Mouse (Mus musculus) right cerebral cortex, postnatal 4 days (tissue): ENCODE data around the gene Olfr458.
"Not testable (repeated sequence)": the region's sequence is repeated elsewhere in the genome, so short reads cannot be mapped to it uniquely, and the experiment has no call there.

ENCODE experiments used
- DNase-seq: peaks from one replicate; pipeline ENCODE4 v3.0.0-alpha.2; 2022

The Olfr458 gene

GRCm38 (mm10) chr6:42465096-42465495, at the start of gene Olfr458:
Gene Olfr458, minus strand, starts transcription at chr6:42465196.
- no peak for DNase-seq

- DNase-seq = no peak
Observed at GRCm38 (mm10) chr6:42513461-42513860, 48.5 kb upstream of the Olfr458 start.

- DNase-seq = no peak
Observed at GRCm38 (mm10) chr6:42509311-42509710, 44.3 kb upstream of the Olfr458 start.

- no peak for DNase-seq
Observed at GRCm38 (mm10) chr6:42503478-42503877, 38.5 kb upstream of the Olfr458 start.

- no peak for DNase-seq
Observed at GRCm38 (mm10) chr6:42489731-42490130, 24.7 kb upstream of the Olfr458 start.

GRCm38 (mm10) chr6:42487114-42487513, 22.1 kb upstream of the Olfr458 start, which contains the start of gene Olfr456:
Gene Olfr456, minus strand, starts transcription at chr6:42487214.
- no peak for DNase-seq

GRCm38 (mm10) chr6:42484633-42485032, 19.6 kb upstream of the Olfr458 start:
- no peak for DNase-seq

GRCm38 (mm10) chr6:42476235-42476634, 11.2 kb upstream of the Olfr458 start, which contains the start of gene Olfr457:
Gene Olfr457, minus strand, starts transcription at chr6:42476335.
- DNase-seq = no peak

GRCm38 (mm10) chr6:42471298-42471697, 6.3 kb upstream of the Olfr458 start:
- DNase-seq = not testable (repeated sequence)

GRCm38 (mm10) chr6:42470542-42470941, 5.5 kb upstream of the Olfr458 start:
- DNase-seq = no peak

- DNase-seq = no peak
Observed at GRCm38 (mm10) chr6:42447381-42447780, 17.6 kb downstream of the Olfr458 start.

GRCm38 (mm10) chr6:42444491-42444890, 20.5 kb downstream of the Olfr458 start:
- DNase-seq = no peak

- DNase-seq = no peak
Observed at GRCm38 (mm10) chr6:42441395-42441794, 23.6 kb downstream of the Olfr458 start.

- no peak for DNase-seq
Observed at GRCm38 (mm10) chr6:42435490-42435889, 29.5 kb downstream of the Olfr458 start.

GRCm38 (mm10) chr6:42434446-42434845, 30.6 kb downstream of the Olfr458 start, which contains the start of gene Tas2r126:
Gene Tas2r126, plus strand, starts transcription at chr6:42434535.
- DNase-seq = no peak

GRCm38 (mm10) chr6:42433554-42433953, 31.4 kb downstream of the Olfr458 start:
- no peak for DNase-seq

- no peak for DNase-seq
Observed at GRCm38 (mm10) chr6:42426337-42426736, 38.7 kb downstream of the Olfr458 start.

- no peak for DNase-seq
Observed at GRCm38 (mm10) chr6:42424472-42424871, 40.5 kb downstream of the Olfr458 start.

- DNase-seq = no peak
Observed at GRCm38 (mm10) chr6:42421439-42421838, 43.6 kb downstream of the Olfr458 start.

GRCm38 (mm10) chr6:42419443-42419842, 45.6 kb downstream of the Olfr458 start:
- no peak for DNase-seq
